Mouse (Mus musculus) thymus, postnatal 25 days (tissue): ENCODE measurements around the gene Tpsg1.

Source experiments
- DNase-seq: peaks from one replicate; pipeline ENCODE4 v3.0.0; 2022

Gene Tpsg1

GRCm38 (mm10) chr17:25408302-25408999 is 39.4 kb downstream of the Tpsg1 start:
- no peak for DNase-seq

- DNase-seq = no peak
Measured at GRCm38 (mm10) chr17:25409621-25410020, 40.5 kb downstream of the Tpsg1 start.

GRCm38 (mm10) chr17:25410180-25410579 is 41.1 kb downstream of the Tpsg1 start:
- no peak for DNase-seq

- DNase-seq = no peak
Measured at GRCm38 (mm10) chr17:25410786-25411185, 41.7 kb downstream of the Tpsg1 start.

- DNase-seq = no peak
Measured at GRCm38 (mm10) chr17:25411251-25411650, 42.2 kb downstream of the Tpsg1 start.

- DNase-seq = no peak
Measured at GRCm38 (mm10) chr17:25414209-25414608, 45.1 kb downstream of the Tpsg1 start.

GRCm38 (mm10) chr17:25414917-25415316 is 45.8 kb downstream of the Tpsg1 start:
- no peak for DNase-seq

GRCm38 (mm10) chr17:25415421-25415913 is 46.4 kb downstream of the Tpsg1 start:
- DNase-seq = no peak

- no peak for DNase-seq
Measured at GRCm38 (mm10) chr17:25416219-25416618, 47.1 kb downstream of the Tpsg1 start.

GRCm38 (mm10) chr17:25417990-25418389 is 48.9 kb downstream of the Tpsg1 start:
- DNase-seq = no peak

- no peak for DNase-seq
Measured at GRCm38 (mm10) chr17:25418926-25419325, 49.9 kb downstream of the Tpsg1 start.

GRCm38 (mm10) chr17:25420998-25421397 is 51.9 kb downstream of the Tpsg1 start:
- DNase-seq = no peak
